Mouse (Mus musculus) testis, postnatal 14 days (tissue): ENCODE measurements around the gene Ocel1.

Experiments
- DNase-seq: peaks from one replicate; pipeline ENCODE4 v3.0.0; 2021; ENCODE audit warnings: low spot score

Gene Ocel1

DNA sequence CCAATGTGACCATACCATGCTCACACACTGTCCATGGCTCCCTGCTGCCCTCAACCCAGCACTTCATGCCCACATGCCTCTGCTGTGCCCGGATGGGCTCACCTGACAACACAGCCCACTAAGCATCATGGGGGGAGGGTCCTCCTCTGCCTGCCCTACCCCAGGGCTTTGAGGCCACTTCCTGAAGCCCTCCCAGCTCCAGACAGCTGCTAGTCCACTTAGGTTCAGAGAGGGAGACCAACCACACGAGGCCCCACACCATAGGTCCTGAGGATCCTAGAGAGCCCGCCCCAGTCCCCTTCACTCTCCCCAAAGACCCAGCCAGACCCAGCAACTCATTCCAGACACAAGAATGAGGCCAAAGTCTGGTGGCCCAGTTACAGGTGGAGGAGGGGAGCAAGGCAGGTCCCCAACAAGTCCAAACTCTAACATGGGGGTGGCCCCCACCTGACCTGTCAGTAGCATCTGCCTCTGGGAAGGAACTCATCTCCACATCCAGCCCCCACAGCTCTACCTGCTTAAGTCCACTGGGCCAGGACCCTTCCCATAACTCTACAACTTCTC, 8.5 kb downstream of the Ocel1 start:
- no peak for DNase-seq

- DNase-seq: no peak
Measured at GRCm38 (mm10) chr8:71380178-71381171, 9.4 kb downstream of the Ocel1 start.

DNA sequence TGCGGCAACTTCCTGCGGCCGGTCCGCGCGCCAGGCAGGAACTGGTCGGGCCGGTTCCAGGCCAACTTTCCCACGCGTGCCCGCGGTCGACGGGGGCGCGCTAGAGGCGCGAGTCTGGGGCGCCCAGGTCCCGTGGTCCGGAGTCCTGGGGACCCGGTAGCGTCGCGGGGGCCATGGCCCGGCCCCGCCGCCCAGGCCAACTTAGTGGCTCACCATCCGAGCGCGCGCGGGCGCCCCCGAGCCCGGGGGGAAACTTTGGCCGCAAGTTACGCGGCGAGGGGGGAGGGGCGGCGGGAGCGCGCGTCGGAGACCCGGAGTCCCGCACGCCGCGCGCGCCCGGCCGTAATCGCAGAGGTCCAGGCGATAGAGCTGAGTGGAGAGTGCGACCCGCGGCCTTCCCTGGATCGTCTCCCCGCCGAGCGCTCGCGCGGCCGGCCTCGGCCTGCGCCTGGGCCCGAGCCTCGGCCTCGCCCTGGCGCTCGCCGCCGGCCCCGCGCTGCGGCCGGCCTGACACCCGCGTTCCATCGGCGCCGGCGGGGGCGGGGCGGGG, 10.4 kb downstream of the Ocel1 start, which contains the start of gene Nr2f6:
Gene Nr2f6 (minus strand): TSS at position 540 of the 550 bp plus-strand sequence.
- DNase-seq: peak; percentile 76

GRCm38 (mm10) chr8:71381971-71382961, 11.2 kb downstream of the Ocel1 start:
- peak; percentile 89 for DNase-seq

GRCm38 (mm10) chr8:71383396-71383795, 12.3 kb downstream of the Ocel1 start:
- no peak for DNase-seq

GRCm38 (mm10) chr8:71383860-71384259, 12.8 kb downstream of the Ocel1 start:
- no peak for DNase-seq

GRCm38 (mm10) chr8:71385212-71385835, 14.2 kb downstream of the Ocel1 start:
- no peak for DNase-seq

DNA sequence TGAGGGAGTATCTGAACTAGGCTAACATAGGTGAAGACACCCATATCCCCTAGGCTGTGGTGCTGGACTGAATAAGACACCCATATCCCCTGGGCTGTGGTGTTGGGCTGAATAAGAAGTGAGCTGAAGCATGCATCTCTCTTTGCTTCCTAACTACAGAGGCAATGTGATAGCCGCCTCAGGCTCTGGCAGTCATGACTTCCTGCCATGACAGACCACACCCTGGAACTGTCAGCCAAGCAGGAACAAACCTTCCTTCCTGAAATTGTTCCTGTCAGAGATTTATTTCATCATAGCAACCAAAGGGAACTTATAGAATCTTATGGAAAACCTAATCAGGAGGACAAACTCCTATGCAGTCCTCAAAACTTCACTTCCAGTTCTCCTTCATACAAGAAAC, 17.2 kb downstream of the Ocel1 start:
- DNase-seq: no peak

DNA sequence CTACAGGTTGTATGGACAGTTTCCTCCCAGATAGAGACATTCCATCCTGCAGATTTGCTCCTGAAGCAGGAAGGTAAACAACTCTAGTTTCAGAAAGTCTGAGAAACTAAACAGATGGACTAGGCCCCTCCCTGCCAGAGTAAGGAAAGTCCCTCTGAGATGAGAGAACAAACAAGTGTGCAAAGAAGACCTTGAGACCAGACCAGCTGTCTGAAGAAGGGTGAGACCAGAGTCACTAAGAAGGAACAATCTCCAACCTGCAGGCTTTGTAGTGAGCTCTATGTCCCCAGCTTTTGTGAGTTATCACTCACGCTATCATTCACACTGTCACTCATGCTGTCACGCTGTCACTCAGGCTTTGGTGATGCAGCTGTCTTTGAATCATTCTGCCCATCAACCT, 20.6 kb downstream of the Ocel1 start:
- DNase-seq: no peak

GRCm38 (mm10) chr8:71392391-71392790, 21.3 kb downstream of the Ocel1 start:
- DNase-seq: no peak

DNA sequence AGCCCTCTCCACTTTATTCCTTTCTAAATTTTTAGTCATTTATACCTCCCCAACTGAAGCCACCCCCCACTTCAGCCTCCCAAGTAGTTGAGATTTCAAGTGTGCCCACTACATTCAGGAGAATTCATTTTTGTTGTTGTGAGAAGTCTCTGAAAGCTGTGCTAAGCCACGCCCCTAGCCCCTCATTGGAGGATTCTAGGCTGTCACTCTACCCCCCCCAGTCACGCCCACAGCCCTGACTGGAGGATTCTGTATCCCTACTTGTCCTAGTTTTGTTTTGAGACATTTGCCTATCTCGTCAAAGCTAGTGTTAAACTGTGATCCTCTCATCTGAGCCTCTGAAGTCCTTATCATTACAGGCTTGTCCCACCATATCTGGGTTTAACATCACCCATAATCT, 21.8 kb downstream of the Ocel1 start:
- DNase-seq: no peak

DNA sequence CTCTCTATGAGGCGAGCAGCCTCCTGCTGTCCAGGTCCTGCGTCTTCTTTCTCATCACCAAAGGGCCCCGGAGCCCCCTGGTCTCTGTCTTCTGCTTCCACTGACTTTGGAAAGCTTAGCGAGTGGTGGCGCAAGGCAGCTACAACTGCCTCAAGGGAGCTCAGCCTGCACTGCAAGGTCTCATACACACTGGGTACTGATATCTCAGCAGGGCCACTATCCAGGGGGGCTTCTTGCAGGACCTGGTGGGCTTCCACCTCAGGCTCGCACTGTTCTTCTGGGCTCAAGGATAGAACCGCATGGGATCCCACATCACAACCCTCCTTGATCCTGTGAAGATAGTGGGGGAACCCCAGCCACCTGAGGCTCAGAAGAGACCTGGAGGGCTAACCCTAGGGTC, 23.4 kb downstream of the Ocel1 start:
- no peak for DNase-seq

GRCm38 (mm10) chr8:71395071-71395470, 24.0 kb downstream of the Ocel1 start:
- DNase-seq: no peak

GRCm38 (mm10) chr8:71395629-71396028, 24.5 kb downstream of the Ocel1 start, which contains the start of gene Ushbp1:
Gene Ushbp1, minus strand, starts transcription at chr8:71395802.
- DNase-seq: no peak

- DNase-seq: peak; percentile 95
Measured at GRCm38 (mm10) chr8:71396639-71397305, 25.7 kb downstream of the Ocel1 start, which contains the start of gene Babam1. Gene Babam1, plus strand, starts transcription at chr8:71396861.

DNA sequence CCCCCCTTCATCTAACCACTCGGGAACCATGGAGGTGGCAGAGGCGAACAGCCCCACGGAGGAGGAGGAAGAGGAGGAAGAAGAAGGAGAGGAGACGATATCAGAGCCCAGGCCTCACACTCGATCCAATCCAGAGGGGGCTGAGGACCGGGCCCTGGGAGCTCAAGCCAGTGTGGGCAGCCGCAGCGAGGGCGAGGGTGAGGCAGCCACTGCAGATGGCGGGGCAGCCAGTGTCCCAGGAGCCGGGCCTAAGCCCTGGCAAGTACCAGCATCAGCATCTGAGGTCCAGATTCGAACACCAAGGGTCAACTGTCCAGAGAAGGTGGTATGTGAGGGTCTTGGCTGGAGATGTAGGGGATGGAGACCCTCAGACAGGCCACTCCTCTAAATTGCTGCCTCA, 26.6 kb downstream of the Ocel1 start:
- DNase-seq: no peak

GRCm38 (mm10) chr8:71400826-71401225, 29.7 kb downstream of the Ocel1 start:
- no peak for DNase-seq

- no peak for DNase-seq
Measured at GRCm38 (mm10) chr8:71401454-71401853, 30.4 kb downstream of the Ocel1 start.

DNA sequence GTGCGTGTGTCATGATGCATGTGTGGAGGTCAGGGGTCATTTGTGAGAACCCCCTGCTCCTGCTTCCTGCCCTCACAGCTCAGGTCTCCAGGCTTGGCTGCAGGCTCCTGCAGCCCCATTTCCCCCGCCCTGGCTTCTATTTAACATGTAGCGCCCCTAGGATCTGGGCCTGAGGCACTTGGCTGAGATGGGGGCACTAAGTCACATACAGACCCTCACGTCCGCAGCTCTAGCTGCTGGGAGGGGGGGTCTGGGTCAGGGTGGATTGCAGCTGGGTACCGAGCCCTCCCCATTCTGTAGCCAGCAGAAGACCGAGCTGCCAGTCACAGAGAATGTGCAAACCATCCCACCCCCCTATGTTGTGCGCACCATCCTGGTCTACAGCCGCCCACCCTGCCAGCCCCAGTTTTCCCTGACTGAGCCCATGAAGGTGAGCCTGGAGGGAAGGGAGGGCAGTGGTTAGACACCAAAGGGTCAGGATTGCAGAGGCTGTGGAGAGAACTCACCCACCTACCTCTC, 31.4 kb downstream of the Ocel1 start:
- peak; percentile 3 for DNase-seq
